Mouse (Mus musculus): ENCODE measurements around the gene Bmpr2. TPM values are rescaled to one million over a fixed set of nuclear protein-coding genes. Genes with fewer than 3 reads are reported as not detected.
A peak's percentile ranks its signal among the peaks of the same experiment; 100 is the strongest.
"Not testable (repeated sequence)": the region's sequence is repeated elsewhere in the genome, so short reads cannot be mapped to it uniquely, and the experiment has no call there.

The Bmpr2 gene
- polyA plus RNA-seq, 1 experiment from 2014 or later, result 11.2 TPM

DNA sequence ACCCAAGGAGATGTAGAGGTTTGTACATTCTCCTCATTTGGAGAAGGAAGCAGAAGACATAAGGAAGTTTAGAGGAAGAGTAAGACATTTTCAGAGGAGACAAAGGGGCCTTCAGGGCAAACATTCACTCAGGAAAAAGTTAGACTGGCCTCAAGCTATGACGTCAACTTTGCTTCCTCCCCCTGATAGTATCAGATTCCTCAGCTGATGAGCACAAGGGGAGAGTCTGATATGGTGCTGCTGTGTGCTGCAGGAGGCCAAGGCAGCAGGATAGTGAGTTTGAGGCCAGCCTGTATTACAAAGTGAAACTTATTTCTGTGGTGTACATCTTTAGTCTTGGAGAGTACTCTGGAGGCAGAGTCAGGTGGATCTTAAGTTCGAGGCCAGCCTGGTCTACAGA is 14.2 kb upstream of the Bmpr2 start:
- 76% methylated on average over 2 of the region's 2 CpGs for WGBS
- no peaks in the 10 kb centered on the region for H3K4me1 ChIP-seq (ENCODE audit: control insufficient read depth, insufficient read depth, low read length)
- H3K4me2 ChIP-seq (ENCODE audit: low read depth, severe bottlenecking), result no peak overlapping the region
- ATAC-seq (ENCODE audit: insufficient number of reproducible peaks, low FRiP score, low TSS enrichment, low read depth), result no peak
- no peak overlapping the region for H3K27ac ChIP-seq (replicated peaks; ENCODE audit: low read depth, low read length)
- H3K9me3 ChIP-seq (ENCODE audit: control insufficient read depth, low read length), result no peaks in the 10 kb centered on the region
- no peak overlapping the region for H3K9ac ChIP-seq (ENCODE audit: low read length)
- no peaks in the 10 kb centered on the region for H3K27me3 ChIP-seq (ENCODE audit: control insufficient read depth, insufficient read depth, low read length)
- no peak for DNase-seq (ENCODE audit: low spot score)
- H3K4me3 ChIP-seq (ENCODE audit: low read depth, low read length), result no peak overlapping the region
- H3K36me3 ChIP-seq (ENCODE audit: control insufficient read depth, insufficient read depth, low read length), result no peaks in the 10 kb centered on the region

- not testable (repeated sequence) for H3K4me2 ChIP-seq (ENCODE audit: low read depth, severe bottlenecking); DNase-seq (ENCODE audit: low spot score); H3K27ac ChIP-seq (replicated peaks; ENCODE audit: low read depth, low read length); H3K4me3 ChIP-seq (ENCODE audit: low read depth, low read length); H3K4me1 ChIP-seq (ENCODE audit: control insufficient read depth, insufficient read depth, low read length); ATAC-seq (ENCODE audit: insufficient number of reproducible peaks, low FRiP score, low TSS enrichment, low read depth); H3K9ac ChIP-seq (ENCODE audit: low read length); H3K27me3 ChIP-seq (ENCODE audit: control insufficient read depth, insufficient read depth, low read length); H3K9me3 ChIP-seq (ENCODE audit: control insufficient read depth, low read length); H3K36me3 ChIP-seq (ENCODE audit: control insufficient read depth, insufficient read depth, low read length)
- 70% methylated on average over 5 of the region's 5 CpGs for WGBS
Observed at GRCm38 (mm10) chr1:59749724-59750123, 13.5 kb upstream of the Bmpr2 start.

GRCm38 (mm10) chr1:59755298-59755697 is 7.9 kb upstream of the Bmpr2 start:
- H3K9ac ChIP-seq (ENCODE audit: low read length), result no peak overlapping the region
- no peaks in the 10 kb centered on the region for H3K4me1 ChIP-seq (ENCODE audit: control insufficient read depth, insufficient read depth, low read length)
- no peak overlapping the region for H3K4me3 ChIP-seq (ENCODE audit: low read depth, low read length)
- no peaks in the 10 kb centered on the region for H3K36me3 ChIP-seq (ENCODE audit: control insufficient read depth, insufficient read depth, low read length)
- no peaks in the 10 kb centered on the region for H3K9me3 ChIP-seq (ENCODE audit: control insufficient read depth, low read length)
- DNase-seq (ENCODE audit: low spot score), result no peak
- no peak for ATAC-seq (ENCODE audit: insufficient number of reproducible peaks, low FRiP score, low TSS enrichment, low read depth)
- WGBS, result 70% methylated on average over 1 of the region's 1 CpGs
- no peak overlapping the region for H3K4me2 ChIP-seq (ENCODE audit: low read depth, severe bottlenecking)
- H3K27me3 ChIP-seq (ENCODE audit: control insufficient read depth, insufficient read depth, low read length), result no peaks in the 10 kb centered on the region
- no peak overlapping the region for H3K27ac ChIP-seq (replicated peaks; ENCODE audit: low read depth, low read length)

- Histone ChIP-seq H3K36me3 (ENCODE audit: control insufficient read depth, insufficient read depth, low read length) (no peaks in the 10 kb centered on the region), H3K4me3 (ENCODE audit: low read depth, low read length) (no peak overlapping the region)
Observed at GRCm38 (mm10) chr1:59758325-59758724, 4.9 kb upstream of the Bmpr2 start.

DNA sequence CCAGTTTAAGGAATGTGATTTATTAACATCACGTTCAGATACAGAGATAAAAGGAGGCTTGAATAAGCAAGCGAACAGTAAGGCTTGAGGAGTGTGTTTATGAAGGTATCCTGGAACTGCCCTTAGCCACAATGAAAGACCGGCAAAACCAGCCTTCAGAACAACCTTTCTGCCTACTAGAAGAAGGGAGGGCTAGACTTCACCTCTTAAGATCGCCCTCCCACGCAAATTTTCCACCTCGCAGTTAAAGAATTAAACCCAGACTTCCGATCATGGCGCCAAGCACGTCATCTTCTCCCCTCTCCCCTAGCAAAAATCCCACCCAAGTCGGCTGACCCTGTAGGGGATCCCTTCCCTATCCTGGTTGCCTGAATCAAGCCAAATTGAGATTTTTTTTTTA is 992 bp upstream of the Bmpr2 start:
- Histone ChIP-seq H3K4me1 (ENCODE audit: control insufficient read depth, insufficient read depth, low read length) (peaks cover 7% of the 10 kb centered on the region; the same call in 1 of the 2 replicates), H3K9me3 (ENCODE audit: control insufficient read depth, low read length) (no peaks in the 10 kb centered on the region), H3K9ac (ENCODE audit: low read length) (peak overlapping the region; percentile 92), H3K36me3 (ENCODE audit: control insufficient read depth, insufficient read depth, low read length) (no peaks in the 10 kb centered on the region), H3K4me2 (ENCODE audit: low read depth, severe bottlenecking) (peak overlapping the region; percentile 66), H3K27ac (replicated peaks; ENCODE audit: low read depth, low read length) (peak overlapping the region; percentile 98), H3K4me3 (ENCODE audit: low read depth, low read length) (peak overlapping the region; percentile 94), H3K27me3 (ENCODE audit: control insufficient read depth, insufficient read depth, low read length) (no peaks in the 10 kb centered on the region)
- DNase-seq (ENCODE audit: low spot score) (no peak), ATAC-seq (ENCODE audit: insufficient number of reproducible peaks, low FRiP score, low TSS enrichment, low read depth) (no peak)
- WGBS, result under 1% methylated on average over 10 of the region's 10 CpGs

More at GRCm38 (mm10) chr1:59758325-59758724, 4.9 kb upstream of the Bmpr2 start:
- no peak for ATAC-seq (ENCODE audit: insufficient number of reproducible peaks, low FRiP score, low TSS enrichment, low read depth)
- H3K4me1 ChIP-seq (ENCODE audit: control insufficient read depth, insufficient read depth, low read length), result no peaks in the 10 kb centered on the region
- DNase-seq (ENCODE audit: low spot score), result no peak
- H3K4me2 ChIP-seq (ENCODE audit: low read depth, severe bottlenecking), result no peak overlapping the region
- no peaks in the 10 kb centered on the region for H3K9me3 ChIP-seq (ENCODE audit: control insufficient read depth, low read length)
- H3K9ac ChIP-seq (ENCODE audit: low read length), result no peak overlapping the region
- WGBS, result 83% methylated on average over 1 of the region's 1 CpGs
- H3K27me3 ChIP-seq (ENCODE audit: control insufficient read depth, insufficient read depth, low read length), result no peaks in the 10 kb centered on the region
- H3K27ac ChIP-seq (replicated peaks; ENCODE audit: low read depth, low read length), result no peak overlapping the region

- 0% methylated on average over 44 of the region's 44 CpGs for WGBS
- DNase-seq (ENCODE audit: low spot score), result peak; percentile 80
- peaks cover 7% of the 10 kb centered on the region; the same call in 1 of the 2 replicates for H3K4me1 ChIP-seq (ENCODE audit: control insufficient read depth, insufficient read depth, low read length)
Observed at GRCm38 (mm10) chr1:59762651-59763163, 493 bp upstream of the Bmpr2 start.

GRCm38 (mm10) chr1:59763781-59764251 is 616 bp downstream of the Bmpr2 start:
- Histone ChIP-seq H3K36me3 (ENCODE audit: control insufficient read depth, insufficient read depth, low read length) (no peaks in the 10 kb centered on the region), H3K27ac (replicated peaks; ENCODE audit: low read depth, low read length) (peak overlapping the region; percentile 98), H3K4me1 (ENCODE audit: control insufficient read depth, insufficient read depth, low read length) (peaks cover 7% of the 10 kb centered on the region; the same call in 1 of the 2 replicates), H3K27me3 (ENCODE audit: control insufficient read depth, insufficient read depth, low read length) (no peaks in the 10 kb centered on the region), H3K4me2 (ENCODE audit: low read depth, severe bottlenecking) (peak overlapping the region; percentile 66), H3K4me3 (ENCODE audit: low read depth, low read length) (peak overlapping the region; percentile 94), H3K9me3 (ENCODE audit: control insufficient read depth, low read length) (no peaks in the 10 kb centered on the region), H3K9ac (ENCODE audit: low read length) (peak overlapping the region; percentile 92)
- DNase-seq (ENCODE audit: low spot score) (no peak), ATAC-seq (ENCODE audit: insufficient number of reproducible peaks, low FRiP score, low TSS enrichment, low read depth) (peak; percentile 69)
- under 1% methylated on average over 46 of the region's 55 CpGs for WGBS

More at GRCm38 (mm10) chr1:59762651-59763163, 493 bp upstream of the Bmpr2 start:
- H3K36me3 ChIP-seq (ENCODE audit: control insufficient read depth, insufficient read depth, low read length), result no peaks in the 10 kb centered on the region
- H3K9ac ChIP-seq (ENCODE audit: low read length), result peak overlapping the region; percentile 92
- no peaks in the 10 kb centered on the region for H3K9me3 ChIP-seq (ENCODE audit: control insufficient read depth, low read length)
- ATAC-seq (ENCODE audit: insufficient number of reproducible peaks, low FRiP score, low TSS enrichment, low read depth), result peak; percentile 67
- H3K27ac ChIP-seq (replicated peaks; ENCODE audit: low read depth, low read length), result peak overlapping the region; percentile 98
- peak overlapping the region; percentile 94 for H3K4me3 ChIP-seq (ENCODE audit: low read depth, low read length)
- H3K4me2 ChIP-seq (ENCODE audit: low read depth, severe bottlenecking), result peak overlapping the region; percentile 66
- H3K27me3 ChIP-seq (ENCODE audit: control insufficient read depth, insufficient read depth, low read length), result no peaks in the 10 kb centered on the region

- H3K9ac ChIP-seq (ENCODE audit: low read length), result peak overlapping the region; percentile 92
- DNase-seq (ENCODE audit: low spot score) (peak; percentile 59), ATAC-seq (ENCODE audit: insufficient number of reproducible peaks, low FRiP score, low TSS enrichment, low read depth) (no peak)
- H3K9me3 ChIP-seq (ENCODE audit: control insufficient read depth, low read length), result no peaks in the 10 kb centered on the region
- no peaks in the 10 kb centered on the region for H3K36me3 ChIP-seq (ENCODE audit: control insufficient read depth, insufficient read depth, low read length)
- H3K27me3 ChIP-seq (ENCODE audit: control insufficient read depth, insufficient read depth, low read length), result no peaks in the 10 kb centered on the region
- peak overlapping the region; percentile 94 for H3K4me3 ChIP-seq (ENCODE audit: low read depth, low read length)
- WGBS, result 0% methylated on average over 27 of the region's 27 CpGs
- peak overlapping the region; percentile 66 for H3K4me2 ChIP-seq (ENCODE audit: low read depth, severe bottlenecking)
- peak overlapping the region; percentile 98 for H3K27ac ChIP-seq (replicated peaks; ENCODE audit: low read depth, low read length)
- H3K4me1 ChIP-seq (ENCODE audit: control insufficient read depth, insufficient read depth, low read length), result peaks cover 7% of the 10 kb centered on the region; the same call in 1 of the 2 replicates
Observed at GRCm38 (mm10) chr1:59764407-59764971, 1.3 kb downstream of the Bmpr2 start.
